Mouse (Mus musculus): ENCODE data around the gene Maip1.

The Maip1 gene

GRCm38 (mm10) chr1:57406187-57407151, at the start of gene Maip1, which contains the start of gene Tyw5:
Gene Maip1, plus strand, starts transcription at chr1:57406328.
Gene Tyw5, minus strand, starts transcription at chr1:57407101.
- DNase-seq: peak; percentile 87 to 92

DNA sequence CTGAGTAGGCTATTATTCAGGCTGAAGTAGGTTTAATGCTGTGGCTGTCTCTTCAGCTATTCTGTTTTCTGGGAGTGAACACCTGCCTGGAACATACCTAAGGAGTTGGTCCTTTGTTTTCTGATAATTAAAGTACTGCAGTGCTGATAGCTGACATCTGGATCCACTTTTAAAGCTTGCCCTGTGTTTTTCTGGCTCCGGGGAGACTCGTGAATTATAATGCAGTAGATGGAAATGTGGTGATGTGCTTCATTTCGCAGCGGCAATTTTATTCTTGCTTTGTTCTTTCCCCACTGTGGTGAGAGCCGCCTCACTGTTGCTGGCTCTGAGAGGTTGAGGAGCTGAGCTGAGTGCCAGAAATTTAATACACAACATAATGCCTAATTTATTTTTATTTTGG, 47.6 kb upstream of the Maip1 start:
- DNase-seq: no peak

GRCm38 (mm10) chr1:57367446-57367845, 38.7 kb upstream of the Maip1 start:
- DNase-seq: no peak

DNA sequence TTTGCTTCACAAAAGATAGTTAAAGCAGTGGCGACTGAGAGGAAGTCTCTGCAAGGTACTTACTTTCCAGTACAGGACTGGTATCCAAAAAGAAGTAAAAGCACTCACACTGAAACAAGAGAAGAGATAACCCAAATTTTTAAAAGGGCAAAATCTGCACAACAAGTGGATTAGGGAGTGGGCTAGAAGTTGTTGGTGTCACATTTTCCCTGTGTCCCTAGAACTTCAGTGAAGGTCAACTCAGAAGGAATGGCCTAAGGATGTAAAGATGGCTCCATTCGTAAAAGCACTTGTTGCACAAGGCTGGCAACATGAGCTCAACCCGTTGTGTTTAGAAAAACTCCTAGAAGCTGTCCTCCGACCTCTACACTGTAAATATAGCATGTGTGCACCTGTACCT, 37.0 kb upstream of the Maip1 start:
- DNase-seq: no peak

GRCm38 (mm10) chr1:57370451-57370850, 35.7 kb upstream of the Maip1 start:
- no peak for DNase-seq

- DNase-seq: no peak
These were observed 30.9 kb upstream of the Maip1 start for GRCm38 (mm10) chr1:57375276-57375675.

- no peak for DNase-seq
These were observed 29.3 kb upstream of the Maip1 start for GRCm38 (mm10) chr1:57376806-57377205.

DNA sequence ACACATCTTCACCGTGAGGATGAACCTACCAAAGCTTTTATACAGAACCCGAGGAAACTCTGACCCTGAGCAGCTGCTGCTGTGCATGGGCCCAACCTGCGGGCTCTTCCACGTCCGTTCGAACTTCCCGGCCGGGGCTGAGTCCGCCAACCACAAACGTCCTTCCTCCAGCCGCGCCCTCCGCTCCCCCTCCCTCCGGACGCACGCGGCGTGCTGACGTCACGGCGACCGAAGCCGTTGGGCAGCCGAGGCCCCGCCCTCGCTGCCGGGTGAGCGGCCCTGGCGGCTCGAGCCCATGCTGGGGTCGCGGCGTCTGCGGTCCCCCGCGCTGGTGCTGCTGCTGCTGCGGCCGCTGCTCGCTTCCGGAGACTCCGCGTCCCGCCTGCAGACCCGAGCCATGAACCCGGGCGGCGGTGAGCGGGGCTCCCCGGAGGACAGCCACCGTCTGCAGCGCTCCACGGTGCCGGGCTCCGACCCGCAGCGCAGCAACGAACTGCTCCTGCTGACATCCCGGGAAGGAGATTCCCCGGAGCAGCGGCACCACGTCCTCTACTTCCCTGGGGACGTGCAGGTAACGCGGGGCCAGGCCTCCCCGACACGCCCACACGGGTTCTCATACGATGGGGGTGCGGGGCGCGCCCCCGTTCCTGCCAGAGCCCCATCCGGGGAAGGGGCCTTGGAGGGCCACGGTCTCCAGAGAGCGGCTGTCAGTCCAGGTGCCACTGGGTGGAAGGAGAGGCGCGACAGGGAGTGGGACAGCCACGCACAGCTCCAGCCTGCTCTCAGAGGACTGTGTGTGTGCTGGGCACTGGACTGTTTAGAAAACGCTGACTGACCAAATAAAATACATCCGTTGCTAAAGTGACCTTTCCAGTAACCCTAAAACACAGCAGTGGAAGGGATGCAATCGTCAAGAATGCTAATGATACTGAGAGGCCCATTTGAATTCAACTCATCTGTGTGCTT, 28.5 kb upstream of the Maip1 start, which contains the start of gene 1700066M21Rik:
TSS of gene 1700066M21Rik (plus strand) at position 245 of the 966 bp plus-strand sequence.
- peak; percentile 97 for DNase-seq

DNA sequence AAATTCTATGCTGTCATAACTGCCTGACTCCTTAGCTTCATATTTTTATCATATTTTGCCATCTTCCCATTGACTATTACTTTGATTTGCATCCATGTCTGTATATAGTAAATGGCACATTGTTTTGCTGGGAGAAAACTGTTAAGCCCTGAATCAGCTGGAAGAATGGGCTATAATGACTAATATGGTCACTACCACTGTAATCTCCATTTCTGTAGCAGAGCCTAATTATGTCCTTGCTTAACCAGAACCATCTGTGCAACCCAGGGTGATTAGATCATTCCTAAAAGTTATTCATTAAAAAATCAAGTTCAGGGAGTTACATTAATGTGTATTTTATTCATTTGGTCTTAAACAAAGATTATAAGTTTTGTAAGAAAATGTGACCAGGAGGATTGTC, 19.6 kb upstream of the Maip1 start:
- DNase-seq: no peak

GRCm38 (mm10) chr1:57387876-57388275, 18.3 kb upstream of the Maip1 start:
- DNase-seq: no peak

DNA sequence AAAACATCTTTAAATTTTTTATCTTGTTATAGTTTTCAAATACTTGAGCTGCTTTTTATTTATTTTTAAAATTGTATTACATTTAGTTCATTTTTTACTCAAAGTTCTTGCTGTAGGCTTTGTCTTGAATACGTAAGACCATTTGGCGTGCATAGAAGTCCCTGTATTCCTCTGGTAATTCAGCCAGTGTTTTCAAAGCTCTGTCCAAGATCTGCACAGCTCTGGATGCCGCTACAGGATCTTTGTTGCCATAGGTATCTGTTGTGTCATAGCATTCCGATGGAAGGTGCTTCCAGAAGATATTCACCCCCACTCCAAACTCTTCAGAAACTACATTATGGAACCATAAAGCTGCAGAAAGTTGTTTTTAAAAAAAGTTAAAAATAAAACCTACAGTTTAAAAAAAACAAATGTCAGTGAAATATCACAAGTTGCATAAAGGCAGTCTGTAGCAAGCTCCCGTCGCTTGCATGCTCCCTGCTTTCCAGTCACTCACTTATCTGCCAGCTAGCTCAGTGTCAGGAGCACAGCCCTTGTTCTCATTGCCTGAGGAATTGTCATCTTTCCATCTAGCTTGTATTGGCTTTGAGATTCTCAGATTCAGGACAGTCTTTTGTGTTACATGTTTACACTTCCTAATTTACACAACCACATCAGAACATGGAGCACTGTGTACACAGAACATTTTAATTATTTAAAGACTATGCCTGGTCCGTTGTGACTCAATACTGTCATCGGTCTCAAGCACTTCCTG, 17.5 kb upstream of the Maip1 start:
- no peak for DNase-seq

GRCm38 (mm10) chr1:57390993-57391790, 14.9 kb upstream of the Maip1 start:
- DNase-seq: no peak

- no peak for DNase-seq
These were observed 13.7 kb upstream of the Maip1 start for GRCm38 (mm10) chr1:57392417-57392816.

DNA sequence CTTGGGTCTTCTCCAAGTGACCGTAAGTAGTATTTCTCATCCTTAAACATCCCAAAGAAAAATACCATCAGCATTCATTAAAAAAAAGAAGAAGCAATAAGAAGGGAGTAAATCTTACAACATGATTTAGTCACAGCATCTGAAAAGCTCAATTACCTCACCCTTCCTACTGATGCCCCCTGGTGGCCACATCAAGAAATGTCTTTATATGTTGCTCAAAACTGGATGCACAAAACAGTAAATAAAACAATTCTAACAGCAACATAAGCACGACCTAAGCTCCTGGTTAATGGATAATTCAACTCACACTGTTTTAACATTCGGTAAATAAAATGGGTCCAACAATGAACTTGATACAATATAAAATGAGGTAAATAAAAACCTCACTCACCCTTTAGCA, 12.1 kb upstream of the Maip1 start:
- peak; percentile 60 to 61 for DNase-seq

DNA sequence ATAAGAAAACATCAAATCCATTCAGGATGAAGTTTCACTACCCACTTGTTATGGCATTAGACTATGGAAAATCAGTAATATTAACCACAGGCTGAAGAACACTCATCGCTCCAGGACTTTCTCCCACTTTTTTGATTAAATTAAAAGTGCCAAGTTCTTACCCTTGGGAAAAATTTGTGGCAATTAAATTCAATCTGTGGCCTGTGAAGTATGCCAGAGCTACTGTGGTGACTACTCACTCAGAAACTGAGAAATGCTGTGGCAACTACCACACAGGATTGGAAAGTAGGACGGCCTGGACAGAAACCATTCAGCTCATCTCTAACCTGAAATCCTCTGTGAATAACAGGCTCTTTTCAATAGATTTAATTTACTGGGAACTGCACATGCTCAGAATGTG, 5.8 kb upstream of the Maip1 start:
- no peak for DNase-seq

- DNase-seq: no peak
These were observed 5.3 kb upstream of the Maip1 start for GRCm38 (mm10) chr1:57400877-57401276.

- DNase-seq: no peak
These were observed 4.0 kb upstream of the Maip1 start for GRCm38 (mm10) chr1:57402116-57402515.

GRCm38 (mm10) chr1:57408994-57409393, 2.9 kb downstream of the Maip1 start:
- DNase-seq: no peak

DNA sequence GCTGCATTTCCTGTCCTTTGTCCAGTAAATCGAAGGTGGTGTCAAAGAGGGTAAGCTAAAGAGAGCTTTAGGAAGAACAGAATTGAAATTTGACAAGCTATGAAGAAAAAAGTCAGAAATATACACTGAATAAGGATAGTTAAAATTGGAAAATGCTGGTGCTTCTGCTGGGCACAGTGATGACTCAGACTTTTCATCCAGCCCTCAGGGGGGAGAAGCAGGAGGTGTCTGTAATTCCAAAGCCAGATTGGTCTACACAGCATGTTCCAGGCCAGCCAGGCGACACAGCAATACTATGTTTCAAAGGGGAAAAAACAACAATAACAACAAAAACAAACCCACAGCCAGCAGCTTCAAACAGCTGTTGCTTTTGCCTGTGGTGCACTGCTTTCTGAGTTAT, 7.3 kb downstream of the Maip1 start:
- no peak for DNase-seq

DNA sequence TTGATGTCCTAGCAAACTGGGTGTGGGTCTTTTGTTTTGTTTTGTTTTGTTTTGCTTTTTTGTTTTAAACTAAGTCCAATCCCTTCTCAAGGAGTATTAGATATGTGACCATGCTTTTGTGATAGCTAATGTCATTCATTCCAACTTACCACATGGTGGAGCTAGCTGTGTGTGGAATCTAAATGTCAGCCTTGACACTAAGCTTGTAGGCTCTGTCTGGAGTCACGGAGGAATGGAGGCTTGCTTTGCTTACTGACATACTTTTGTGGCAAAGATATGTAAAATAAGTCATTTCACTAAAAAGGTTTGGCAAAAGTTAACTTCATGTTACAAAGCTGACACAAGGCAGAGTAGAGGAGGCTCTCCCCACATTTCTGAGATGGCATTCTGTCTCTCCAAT, 17.6 kb downstream of the Maip1 start:
- peak in 1 of 2 experiments; percentile 30 for DNase-seq
